Mouse (Mus musculus): ENCODE measurements around the gene Prpsap1. TPM values are rescaled to one million over a fixed set of nuclear protein-coding genes. Genes with fewer than 3 reads are reported as not detected.

The Prpsap1 gene
- polyA plus RNA-seq, 1 experiment: 129 TPM

DNA sequence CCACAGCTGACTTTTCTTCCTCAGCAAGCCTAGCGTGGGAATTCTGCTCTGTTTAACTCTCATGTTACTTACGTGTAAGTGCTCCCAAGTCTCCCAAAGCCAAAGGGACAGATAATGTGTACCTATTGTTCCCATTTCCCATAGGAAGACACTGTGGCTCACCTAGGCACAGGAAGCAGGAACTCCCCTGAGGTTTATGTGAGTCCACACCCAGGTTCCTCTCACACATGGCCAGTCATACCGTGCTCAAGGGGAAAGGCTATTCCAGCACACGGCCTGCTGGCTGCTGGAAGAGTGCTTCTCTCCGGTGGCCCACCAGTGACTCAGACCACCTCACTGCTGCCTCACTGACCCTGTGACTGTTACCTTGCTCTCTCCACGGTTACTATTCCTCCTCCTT, 72.9 kb downstream of the Prpsap1 start:
- no peak for DNase-seq
- H3K4me1 ChIP-seq (ENCODE audit: control insufficient read depth, insufficient read depth, low read length): no peaks in the 10 kb centered on the region
- no peak overlapping the region for H3K27ac ChIP-seq (ENCODE audit: insufficient read depth, low read length)
- TF ChIP-seq POLR2A (IDR thresholded peaks at IDR 0.05; ENCODE audit: borderline replicate concordance, insufficient read depth, low read length) (no peak), CTCF (IDR thresholded peaks at IDR 0.05; ENCODE audit: borderline replicate concordance, insufficient read depth, low read depth, low read length) (no peak)
- H3K4me3 ChIP-seq (replicated peaks; ENCODE audit: insufficient read depth, low read depth, low read length): no peak overlapping the region
- H3K27me3 ChIP-seq (ENCODE audit: control insufficient read depth, insufficient read depth, low read length): no peaks in the 10 kb centered on the region; the same call in 1 of the 2 replicates
- WGBS: 87% methylated on average over 6 of the region's 6 CpGs

Other genes with a start within 250 kb of the Prpsap1 start
- gene Srp68, start 220.0 kb downstream of the Prpsap1 start, polyA plus RNA-seq (2012; rRNA removed): 76.4 and 79.2 TPM in 2 replicates
- 0.05 TPM in 1 of 2 replicates, not detected in the other for gene Galr2, start 213.3 kb downstream of the Prpsap1 start, polyA plus RNA-seq (2012; rRNA removed)
- 104 and 118 TPM in 2 replicates for gene Exoc7, start 187.0 kb downstream of the Prpsap1 start, polyA plus RNA-seq (2012; rRNA removed)
- gene Foxj1, start 158.8 kb downstream of the Prpsap1 start, polyA plus RNA-seq (2012; rRNA removed): 13.9 and 15.7 TPM in 2 replicates
- 121 and 147 TPM in 2 replicates for gene Rnf157, start 81.2 kb downstream of the Prpsap1 start, polyA plus RNA-seq (2012; rRNA removed)
- 34.8 and 44.0 TPM in 2 replicates for gene Ubald2, start 60.1 kb downstream of the Prpsap1 start, polyA plus RNA-seq (2012; rRNA removed)
- 0.05 TPM in 1 of 2 replicates, not detected in the other for gene Qrich2, start 28.0 kb downstream of the Prpsap1 start, polyA plus RNA-seq (2012; rRNA removed)
- gene Sphk1, start 36.7 kb upstream of the Prpsap1 start, polyA plus RNA-seq (2012; rRNA removed): 9.0 and 9.7 TPM in 2 replicates
- 81.9 and 88.2 TPM in 2 replicates for gene Ube2o, start 87.2 kb upstream of the Prpsap1 start, polyA plus RNA-seq (2012; rRNA removed)
- gene Aanat, start 92.2 kb upstream of the Prpsap1 start, polyA plus RNA-seq (2012; rRNA removed): 1.2 and 1.3 TPM in 2 replicates
- gene Rhbdf2, start 132.8 kb upstream of the Prpsap1 start, polyA plus RNA-seq (2012; rRNA removed): 1.9 and 2.2 TPM in 2 replicates
- gene Prcd, start 159.3 kb upstream of the Prpsap1 start, polyA plus RNA-seq (2012; rRNA removed): 13.7 and 14.2 TPM in 2 replicates
- 105 and 113 TPM in 2 replicates for gene Cygb, start 160.1 kb upstream of the Prpsap1 start, polyA plus RNA-seq (2012; rRNA removed)